Mouse (Mus musculus): ENCODE measurements at regions not wholly inside any gene's neighbourhood (a gene's known extent, or its start where the extent isn't known, plus 50 kb on each side); places are given as distances from the start of the nearest gene placed in this dataset.
A peak's percentile ranks its signal among the peaks of the same experiment; 100 is the strongest.

- Histone ChIP-seq H3K4me3 (replicated peaks; ENCODE audit: low read length) (0 out of 2 replicates have a peak overlapping the region, but pooled peaks have one; percentile 3), H3K9me3 (ENCODE audit: low read length) (peaks cover 91% of the 10 kb centered on the region), H3K36me3 (ENCODE audit: insufficient read depth, low read length) (peaks cover 28% of the 10 kb centered on the region), H3K27me3 (ENCODE audit: insufficient read depth, low read length) (0 out of 2 replicates have a peak, but pooled peaks cover 3% of the 10 kb centered on the region), H3K4me1 (replicated peaks; ENCODE audit: low read depth, low read length) (no peaks in the 10 kb centered on the region; the same call in 1 of the 2 replicates)
- no peak for TF ChIP-seq CTCF (conservative IDR thresholded peaks at IDR 0.05; ENCODE audit: low read length)
- peak; percentile 16; the same call in 1 of the 2 replicates for TF ChIP-seq NANOG (IDR thresholded peaks at IDR 0.05; ENCODE audit: borderline replicate concordance, low read length)
Measured at GRCm38 (mm10) chr12:20231528-20231927, 277.2 kb downstream of the Gm21863 start.

GRCm38 (mm10) chr12:20231986-20232541 is 277.8 kb downstream of the Gm21863 start:
- Histone ChIP-seq H3K4me3 (replicated peaks; ENCODE audit: low read length) (0 out of 2 replicates have a peak overlapping the region, but pooled peaks have one; percentile 3), H3K36me3 (ENCODE audit: insufficient read depth, low read length) (peaks cover 28% of the 10 kb centered on the region), H3K4me1 (replicated peaks; ENCODE audit: low read depth, low read length) (no peaks in the 10 kb centered on the region; the same call in 1 of the 2 replicates), H3K9me3 (ENCODE audit: low read length) (peaks cover 87% of the 10 kb centered on the region), H3K27me3 (ENCODE audit: insufficient read depth, low read length) (0 out of 2 replicates have a peak, but pooled peaks cover 3% of the 10 kb centered on the region)
- TF ChIP-seq CTCF (conservative IDR thresholded peaks at IDR 0.05; ENCODE audit: low read length) (no peak), POU5F1 (IDR thresholded peaks at IDR 0.05; ENCODE audit: borderline replicate concordance, low read length) (no peak), NANOG (IDR thresholded peaks at IDR 0.05; ENCODE audit: borderline replicate concordance, low read length) (no peak)

- peaks cover 28% of the 10 kb centered on the region for H3K36me3 ChIP-seq (ENCODE audit: insufficient read depth, low read length)
- H3K27me3 ChIP-seq (ENCODE audit: insufficient read depth, low read length), result 0 out of 2 replicates have a peak, but pooled peaks cover 3% of the 10 kb centered on the region
- TF ChIP-seq NANOG (IDR thresholded peaks at IDR 0.05; ENCODE audit: borderline replicate concordance, low read length) (no peak), CTCF (conservative IDR thresholded peaks at IDR 0.05; ENCODE audit: low read length) (no peak), POU5F1 (IDR thresholded peaks at IDR 0.05; ENCODE audit: borderline replicate concordance, low read length) (no peak)
- H3K9me3 ChIP-seq (ENCODE audit: low read length), result peaks cover 85% of the 10 kb centered on the region
- H3K4me1 ChIP-seq (replicated peaks; ENCODE audit: low read depth, low read length), result no peaks in the 10 kb centered on the region; the same call in 1 of the 2 replicates
- peak overlapping the region; percentile 35 for H3K4me3 ChIP-seq (replicated peaks; ENCODE audit: low read length)
Measured at GRCm38 (mm10) chr12:20232746-20233453, 278.6 kb downstream of the Gm21863 start.

GRCm38 (mm10) chr12:20233454-20233831 is 279.1 kb downstream of the Gm21863 start:
- H3K9me3 ChIP-seq (ENCODE audit: low read length), result peaks cover 85% of the 10 kb centered on the region
- no peaks in the 10 kb centered on the region; the same call in 1 of the 2 replicates for H3K4me1 ChIP-seq (replicated peaks; ENCODE audit: low read depth, low read length)
- H3K4me3 ChIP-seq (replicated peaks; ENCODE audit: low read length), result peak overlapping the region; percentile 35
- H3K36me3 ChIP-seq (ENCODE audit: insufficient read depth, low read length), result peaks cover 28% of the 10 kb centered on the region
- 0 out of 2 replicates have a peak, but pooled peaks cover 3% of the 10 kb centered on the region for H3K27me3 ChIP-seq (ENCODE audit: insufficient read depth, low read length)
- TF ChIP-seq POU5F1 (IDR thresholded peaks at IDR 0.05; ENCODE audit: borderline replicate concordance, low read length), result no peak
- TF ChIP-seq CTCF (conservative IDR thresholded peaks at IDR 0.05; ENCODE audit: low read length), result no peak

- Histone ChIP-seq H3K4me3 (replicated peaks; ENCODE audit: low read length) (peak overlapping the region; percentile 35), H3K9me3 (ENCODE audit: low read length) (peaks cover 85% of the 10 kb centered on the region), H3K36me3 (ENCODE audit: insufficient read depth, low read length) (peaks cover 28% of the 10 kb centered on the region), H3K4me1 (replicated peaks; ENCODE audit: low read depth, low read length) (no peaks in the 10 kb centered on the region; the same call in 1 of the 2 replicates), H3K27me3 (ENCODE audit: insufficient read depth, low read length) (0 out of 2 replicates have a peak, but pooled peaks cover 3% of the 10 kb centered on the region)
- TF ChIP-seq NANOG (IDR thresholded peaks at IDR 0.05; ENCODE audit: borderline replicate concordance, low read length) (no peak), POU5F1 (IDR thresholded peaks at IDR 0.05; ENCODE audit: borderline replicate concordance, low read length) (no peak)
Measured at GRCm38 (mm10) chr12:20233871-20234307, 279.6 kb downstream of the Gm21863 start.
